Mouse (Mus musculus): ENCODE results near the gene Ube2c. TPM values are rescaled to one million over a fixed set of nuclear protein-coding genes. Genes with fewer than 3 reads are reported as not detected.

The Ube2c gene
- total and polyA plus RNA-seq, 3 experiments = 177 to 365 (median 257) TPM

- Histone ChIP-seq H3K9me3 (replicated peaks; ENCODE audit: insufficient read depth, low read length) (no peaks in the 10 kb centered on the region), H3K4me1 (ENCODE audit: control insufficient read depth in 1 of 2, insufficient read depth in 2 of 2, low read length in 2 of 2) (peaks cover 7 to 17% of the 10 kb centered on the region in 2 experiments; a peak in 3 of 4 replicates), H3K79me2 (ENCODE audit: control insufficient read depth, insufficient read depth, low read length, poor library complexity) (peaks cover 30% of the 10 kb centered on the region), H3K9ac (ENCODE audit: control insufficient read depth, low read depth, low read length, poor library complexity, severe bottlenecking) (no peak overlapping the region), H3K4me3 (ENCODE audit: control insufficient read depth in 1 of 2, insufficient read depth in 1 of 2, low read depth in 2 of 2, low read length in 2 of 2) (no peak overlapping the region), H3K27ac (ENCODE audit: control insufficient read depth, low read depth, low read length) (no peak overlapping the region), H3K36me3 (ENCODE audit: control insufficient read depth in 1 of 2, insufficient read depth in 2 of 2, low read length in 2 of 2) (peaks cover 0 to 18% of the 10 kb centered on the region in 2 experiments; a peak in 2 of 4 replicates), H3K27me3 (ENCODE audit: control insufficient read depth in 1 of 2, insufficient read depth in 2 of 2, low read length in 2 of 2) (no peaks in the 10 kb centered on the region)
- DNase-seq (ENCODE audit: low read depth, low spot score) = no peak
- TF ChIP-seq ZNF384 (IDR thresholded peaks at IDR 0.05; ENCODE audit: low read depth, low read length) (no peak), SIN3A (IDR thresholded peaks at IDR 0.05; ENCODE audit: low read length) (no peak), ZKSCAN1 (IDR thresholded peaks at IDR 0.05; ENCODE audit: low read depth, low read length) (no peak), GABPA (IDR thresholded peaks at IDR 0.05; ENCODE audit: low read depth, low read length) (no peak), CTCF (IDR thresholded peaks at IDR 0.05 in 2 of 3, conservative IDR thresholded peaks at IDR 0.05 in 1 of 3; ENCODE audit: control insufficient read depth in 1 of 3, insufficient read depth in 1 of 3, low read depth in 2 of 3, low read length in 3 of 3, poor library complexity in 1 of 3, severe bottlenecking in 1 of 3) (no peak), HCFC1 (IDR thresholded peaks at IDR 0.05; ENCODE audit: low read depth, low read length) (no peak), POLR2AphosphoS2 (IDR thresholded peaks at IDR 0.05; ENCODE audit: low read length) (no peak), ELF1 (IDR thresholded peaks at IDR 0.05; ENCODE audit: low read depth, low read length) (no peak)
Observed at GRCm38 (mm10) chr2:164806614-164807013, 36.9 kb downstream of the Ube2c start.

GRCm38 (mm10) chr2:164813557-164813956, 43.9 kb downstream of the Ube2c start:
- Histone ChIP-seq H3K9me3 (replicated peaks; ENCODE audit: insufficient read depth, low read length) (no peaks in the 10 kb centered on the region), H3K27me3 (ENCODE audit: control insufficient read depth in 1 of 2, insufficient read depth in 2 of 2, low read length in 2 of 2) (no peaks in the 10 kb centered on the region), H3K9ac (ENCODE audit: control insufficient read depth, low read depth, low read length, poor library complexity, severe bottlenecking) (no peak overlapping the region), H3K27ac (ENCODE audit: control insufficient read depth, low read depth, low read length) (no peak overlapping the region), H3K79me2 (ENCODE audit: control insufficient read depth, insufficient read depth, low read length, poor library complexity) (no peaks in the 10 kb centered on the region), H3K36me3 (ENCODE audit: control insufficient read depth in 1 of 2, insufficient read depth in 2 of 2, low read length in 2 of 2) (peaks cover 0 to 7% of the 10 kb centered on the region in 2 experiments; a peak in 2 of 4 replicates), H3K4me1 (ENCODE audit: control insufficient read depth in 1 of 2, insufficient read depth in 2 of 2, low read length in 2 of 2) (peaks cover 6 to 10% of the 10 kb centered on the region in 2 experiments), H3K4me3 (ENCODE audit: control insufficient read depth in 1 of 2, insufficient read depth in 1 of 2, low read depth in 2 of 2, low read length in 2 of 2) (no peak overlapping the region)
- no peak for DNase-seq (ENCODE audit: low read depth, low spot score)
- TF ChIP-seq POLR2AphosphoS5 (IDR thresholded peaks at IDR 0.05; ENCODE audit: borderline replicate concordance, low read depth, low read length) (no peak), ZMIZ1 (IDR thresholded peaks at IDR 0.05; ENCODE audit: low read depth, low read length) (no peak)

GRCm38 (mm10) chr2:164815348-164815747, 45.6 kb downstream of the Ube2c start:
- H3K79me2 ChIP-seq (ENCODE audit: control insufficient read depth, insufficient read depth, low read length, poor library complexity) = no peaks in the 10 kb centered on the region
- H3K9ac ChIP-seq (ENCODE audit: control insufficient read depth, low read depth, low read length, poor library complexity, severe bottlenecking) = peak overlapping the region; percentile 41
- peak; percentile 79 for DNase-seq (ENCODE audit: low read depth, low spot score)
- peak overlapping the region; percentile 37 to 42 for H3K4me3 ChIP-seq (ENCODE audit: control insufficient read depth in 1 of 2, insufficient read depth in 1 of 2, low read depth in 2 of 2, low read length in 2 of 2)
- no peaks in the 10 kb centered on the region for H3K27me3 ChIP-seq (ENCODE audit: control insufficient read depth in 1 of 2, insufficient read depth in 2 of 2, low read length in 2 of 2)
- TF ChIP-seq TBP (IDR thresholded peaks at IDR 0.05; ENCODE audit: low read depth, low read length) (peak; percentile 89), USF1 (IDR thresholded peaks at IDR 0.05; ENCODE audit: low read depth, low read length) (0 out of 2 replicates have a peak, but pooled peaks have one; percentile 47), MXI1 (IDR thresholded peaks at IDR 0.05; ENCODE audit: low read depth, low read length) (peak; percentile 58; the same call in 1 of the 2 replicates), BHLHE40 (IDR thresholded peaks at IDR 0.05; ENCODE audit: borderline replicate concordance, low read depth, low read length) (0 out of 2 replicates have a peak, but pooled peaks have one; percentile 10), MYC (IDR thresholded peaks at IDR 0.05; ENCODE audit: low read depth, low read length) (0 out of 2 replicates have a peak, but pooled peaks have one; percentile 30), MAX (IDR thresholded peaks at IDR 0.05; ENCODE audit: low read length) (peak; percentile 32; the same call in 1 of the 2 replicates), UBTF (IDR thresholded peaks at IDR 0.05; ENCODE audit: borderline replicate concordance, insufficient read depth, low read depth, low read length) (no peak), TCF12 (IDR thresholded peaks at IDR 0.05; ENCODE audit: low read depth, low read length) (0 out of 2 replicates have a peak, but pooled peaks have one; percentile 16), MYB (IDR thresholded peaks at IDR 0.05; ENCODE audit: low read depth, low read length) (0 out of 2 replicates have a peak, but pooled peaks have one; percentile 19), GABPA (IDR thresholded peaks at IDR 0.05; ENCODE audit: low read depth, low read length) (no peak)
- H3K27ac ChIP-seq (ENCODE audit: control insufficient read depth, low read depth, low read length) = peak overlapping the region; percentile 80
- H3K36me3 ChIP-seq (ENCODE audit: control insufficient read depth in 1 of 2, insufficient read depth in 2 of 2, low read length in 2 of 2) = peaks cover 0 to 7% of the 10 kb centered on the region in 2 experiments; a peak in 2 of 4 replicates
- H3K9me3 ChIP-seq (replicated peaks; ENCODE audit: insufficient read depth, low read length) = no peaks in the 10 kb centered on the region
- H3K4me1 ChIP-seq (ENCODE audit: control insufficient read depth in 1 of 2, insufficient read depth in 2 of 2, low read length in 2 of 2) = peaks cover 6 to 10% of the 10 kb centered on the region in 2 experiments

Data from MEL (cell line).